Mouse (Mus musculus) T-helper 1 cell (primary cell): ENCODE data around the gene Ms4a14.

ENCODE experiments used
- in situ Hi-C: fragments of 300-600 bp; cut with MboI, MseI; formaldehyde crosslinking; loops from one replicate; pipeline ENCODE4 v1.15.1; 2025; ENCODE audit warnings: high pct_unique_total_duplicates

Ms4a14 gene

DNA sequence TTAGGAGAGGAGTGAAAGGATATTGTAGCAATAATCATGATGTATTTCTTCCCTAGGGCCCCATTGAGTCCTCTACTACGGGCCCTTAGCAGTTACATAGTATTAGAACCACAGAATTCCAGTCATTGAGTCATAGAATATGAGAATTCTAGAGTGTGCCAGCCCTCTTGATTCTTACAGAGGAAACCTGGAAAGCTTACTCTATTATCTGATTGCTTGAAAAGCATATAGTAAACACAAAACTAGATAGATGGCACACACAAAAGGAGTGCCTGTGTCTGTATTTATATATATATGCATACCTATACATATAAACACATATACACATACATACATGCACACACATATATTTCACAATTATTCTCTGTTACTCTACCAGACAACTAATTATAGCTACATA lies at the start of gene Ms4a14:
Gene Ms4a14 (minus strand): TSS at position 101 of the 400 bp plus-strand sequence.
- in situ Hi-C loops, result loop anchor here (25.0 kb wide), 1 partner anchor 652 kb away; no protein-coding TSS in a partner anchor

DNA sequence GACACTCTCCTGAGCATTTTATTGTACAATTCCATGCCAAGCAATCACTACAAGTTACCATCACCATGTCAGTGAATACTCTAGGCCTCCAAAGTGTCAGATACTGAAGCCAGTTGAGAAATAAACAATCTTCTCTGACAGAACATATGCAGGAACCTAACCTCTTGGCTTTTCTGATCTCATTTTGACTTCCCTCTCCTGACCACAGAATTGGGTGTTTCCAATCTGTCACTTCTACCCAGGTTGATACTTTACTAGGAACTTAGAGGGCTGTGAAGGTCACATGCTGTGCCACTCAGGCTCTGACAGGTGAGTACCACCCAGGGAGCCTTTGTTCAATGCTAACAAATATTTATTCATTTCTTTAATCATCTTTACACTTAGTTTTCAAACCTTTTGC lies 47.7 kb upstream of the Ms4a14 start:
- in situ Hi-C loops, result no loop called here

- in situ Hi-C loops, result no loop called here
Observed at GRCm38 (mm10) chr19:11360106-11360505, 45.9 kb upstream of the Ms4a14 start.

DNA sequence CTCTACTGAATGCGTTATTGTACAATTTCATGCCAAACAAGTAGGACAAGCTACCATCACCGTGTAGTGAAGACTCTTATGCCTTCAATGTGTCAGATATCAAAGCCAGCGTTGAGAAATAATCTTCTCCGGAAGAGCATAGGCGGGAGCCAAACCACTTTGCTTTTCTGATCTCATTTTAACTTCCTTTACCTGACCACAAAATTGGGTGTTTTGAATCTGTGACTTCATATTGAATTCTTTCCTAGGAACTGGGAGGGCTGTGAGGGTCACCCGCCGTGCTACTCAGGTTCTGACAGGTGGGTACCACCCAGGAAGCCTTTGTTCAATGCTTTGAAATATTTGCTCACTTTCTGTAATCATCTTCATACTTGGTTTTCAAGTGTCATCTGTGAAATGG lies 41.5 kb upstream of the Ms4a14 start:
- in situ Hi-C loops, result loop anchor here (5.0 kb wide), 1 partner anchor 157 kb away; no protein-coding TSS in a partner anchor

- in situ Hi-C loops, result loop anchor here (5.0 kb wide), 2 partner anchors 255 to 420 kb away; partner anchors contain the start of gene Mrpl16
Observed at GRCm38 (mm10) chr19:11351878-11352277, 37.6 kb upstream of the Ms4a14 start.

- in situ Hi-C loops, result loop anchor here (5.0 kb wide), 2 partner anchors 257 to 422 kb away; partner anchors contain the start of gene Mrpl16
Observed at GRCm38 (mm10) chr19:11349698-11350481, 35.6 kb upstream of the Ms4a14 start.

DNA sequence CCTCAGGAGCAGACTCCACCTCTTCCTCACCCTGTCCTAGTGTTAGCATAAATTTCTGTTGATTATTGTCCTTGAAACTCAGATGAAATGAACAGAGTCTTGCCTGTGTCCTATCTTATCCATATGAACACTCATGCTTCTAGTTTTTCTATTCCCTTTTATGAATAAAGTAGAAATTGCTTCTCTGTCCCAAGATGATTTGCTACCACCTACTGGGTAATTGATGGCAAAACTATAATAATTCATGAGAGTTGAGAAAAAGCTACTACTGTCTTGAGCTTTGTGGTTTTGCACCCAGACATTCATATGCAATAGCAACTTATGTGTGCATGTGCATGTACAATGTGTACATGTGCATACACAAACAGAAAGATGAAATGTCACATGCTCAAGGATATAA lies 29.7 kb upstream of the Ms4a14 start:
- in situ Hi-C loops, result no loop called here

GRCm38 (mm10) chr19:11343147-11343546 lies 28.9 kb upstream of the Ms4a14 start:
- in situ Hi-C loops, result no loop called here

DNA sequence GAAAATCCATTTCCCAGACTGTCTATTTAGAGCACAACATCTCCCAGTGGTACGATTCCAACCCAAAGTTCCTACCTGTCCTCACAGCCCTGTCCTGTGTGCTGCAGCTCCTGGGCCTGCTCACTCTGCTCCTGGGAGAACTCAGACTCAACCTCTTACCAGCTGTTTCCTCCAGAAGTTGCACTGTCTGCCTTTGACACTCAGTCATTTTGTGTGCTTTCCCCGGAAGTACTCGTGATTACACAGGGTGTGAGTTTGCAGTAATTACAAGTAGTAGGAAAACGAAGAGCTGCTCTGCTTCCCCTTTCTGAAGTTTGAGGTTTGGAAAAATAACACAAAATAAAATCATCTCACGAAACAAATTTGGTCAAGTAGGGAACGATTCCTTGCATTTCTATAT lies 21.7 kb upstream of the Ms4a14 start, which contains the start of gene Ms4a7:
Gene Ms4a7 (minus strand): TSS at position 215 of the 400 bp plus-strand sequence.
- in situ Hi-C loops, result no loop called here

DNA sequence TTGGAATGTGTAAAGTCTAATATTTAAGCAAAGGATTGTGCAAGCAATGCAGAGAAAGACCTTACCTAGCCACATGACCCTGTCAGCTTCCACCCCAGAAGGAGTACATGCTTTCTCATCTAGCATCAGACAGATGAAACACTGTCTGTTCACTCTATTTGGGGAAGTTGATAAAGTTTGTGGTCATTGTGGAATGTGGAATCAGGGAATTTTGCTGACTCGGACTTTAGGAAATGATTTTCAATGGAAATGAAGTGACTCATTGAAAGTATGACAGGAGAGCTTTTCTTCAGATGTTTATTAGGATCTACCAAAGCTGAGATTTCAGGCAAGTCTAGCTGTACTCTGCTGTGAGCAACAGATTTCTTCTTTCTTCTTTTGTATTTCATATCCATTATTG lies 6.9 kb upstream of the Ms4a14 start:
- in situ Hi-C loops, result loop anchor here (25.0 kb wide), 1 partner anchor 659 kb away; no protein-coding TSS in a partner anchor

- in situ Hi-C loops, result loop anchor here (25.0 kb wide), 1 partner anchor 654 kb away; no protein-coding TSS in a partner anchor
Observed at GRCm38 (mm10) chr19:11316786-11317185, 2.5 kb upstream of the Ms4a14 start.

DNA sequence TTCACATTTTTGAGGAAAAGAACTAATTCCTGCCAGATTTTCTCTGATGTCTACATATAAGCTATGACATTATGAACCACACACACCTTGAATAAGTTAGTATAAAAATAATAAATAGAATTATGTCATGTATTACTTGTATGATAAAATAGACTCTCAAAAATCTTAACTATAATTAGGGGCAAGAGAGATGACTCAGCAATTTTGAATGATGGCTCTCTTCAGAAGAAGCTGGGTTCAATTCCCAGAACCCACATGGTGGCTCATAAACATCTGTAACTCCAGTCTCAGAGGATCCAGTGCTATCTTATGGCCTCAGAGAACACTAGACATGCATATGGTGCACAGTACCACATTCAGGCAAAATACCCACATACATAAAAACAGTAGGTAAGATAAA lies 5.4 kb downstream of the Ms4a14 start:
- in situ Hi-C loops, result loop anchor here (25.0 kb wide), 1 partner anchor 647 kb away; no protein-coding TSS in a partner anchor

- in situ Hi-C loops, result loop anchor here (10.0 kb wide), 1 partner anchor 1255 kb away; the partner anchor contains the start of gene Fads3
Observed at GRCm38 (mm10) chr19:11299529-11299928, 14.7 kb downstream of the Ms4a14 start.

DNA sequence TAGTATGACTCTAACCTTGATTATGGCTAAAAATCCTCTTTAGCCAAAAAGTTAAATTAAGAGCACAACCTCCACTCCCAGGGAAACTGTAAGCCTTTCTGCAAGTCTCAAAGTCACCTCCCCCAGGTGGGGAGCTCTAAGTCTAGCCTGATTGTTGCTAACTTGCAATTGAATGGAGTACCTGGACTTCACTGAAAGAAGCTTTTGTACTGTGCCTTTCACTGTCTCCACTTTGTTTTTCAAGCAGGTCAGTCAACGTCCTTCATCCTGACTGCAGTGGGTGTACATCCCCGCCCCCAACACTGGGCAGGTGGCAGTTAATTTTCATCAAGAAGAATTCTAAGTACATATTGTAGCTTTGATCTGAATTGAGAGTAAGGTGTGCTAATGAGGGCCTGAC lies 15.3 kb downstream of the Ms4a14 start:
- in situ Hi-C loops, result loop anchor here (10.0 kb wide), 1 partner anchor 1254 kb away; the partner anchor contains the start of gene Fads3

- in situ Hi-C loops, result loop anchor here (5.0 to 10.0 kb wide), 2 partner anchors 101 to 1249 kb away; partner anchors contain the start of gene Fads3
Observed at GRCm38 (mm10) chr19:11293616-11294015, 20.6 kb downstream of the Ms4a14 start.

GRCm38 (mm10) chr19:11292990-11293389 lies 21.3 kb downstream of the Ms4a14 start:
- in situ Hi-C loops, result loop anchor here (5.0 to 10.0 kb wide), 2 partner anchors 101 to 1248 kb away; partner anchors contain the start of gene Fads3

GRCm38 (mm10) chr19:11283773-11284172 lies 30.5 kb downstream of the Ms4a14 start, which contains the start of gene Ms4a5:
Gene Ms4a5 (minus strand): TSS chr19:11283873.
- in situ Hi-C loops, result no loop called here

GRCm38 (mm10) chr19:11280223-11280622 lies 34.0 kb downstream of the Ms4a14 start:
- in situ Hi-C loops, result no loop called here

DNA sequence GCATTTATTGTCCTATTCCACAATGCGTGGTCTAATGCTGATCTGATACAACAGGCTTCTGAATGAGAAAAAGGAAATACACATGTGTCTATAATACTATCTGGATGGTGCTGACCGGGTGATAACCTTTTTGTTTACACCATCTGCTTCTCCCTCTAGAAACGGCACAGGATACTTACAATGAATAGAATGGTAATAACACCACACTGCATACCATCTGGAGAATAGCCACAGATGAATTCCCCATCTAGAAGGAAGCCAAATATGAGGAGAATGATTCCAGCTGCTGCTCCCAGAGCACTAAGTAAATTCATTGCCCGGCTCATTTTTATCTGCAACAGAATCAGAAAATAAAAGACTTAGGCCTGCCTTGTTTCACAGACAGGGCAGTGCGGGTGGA lies 37.8 kb downstream of the Ms4a14 start:
- in situ Hi-C loops, result no loop called here

DNA sequence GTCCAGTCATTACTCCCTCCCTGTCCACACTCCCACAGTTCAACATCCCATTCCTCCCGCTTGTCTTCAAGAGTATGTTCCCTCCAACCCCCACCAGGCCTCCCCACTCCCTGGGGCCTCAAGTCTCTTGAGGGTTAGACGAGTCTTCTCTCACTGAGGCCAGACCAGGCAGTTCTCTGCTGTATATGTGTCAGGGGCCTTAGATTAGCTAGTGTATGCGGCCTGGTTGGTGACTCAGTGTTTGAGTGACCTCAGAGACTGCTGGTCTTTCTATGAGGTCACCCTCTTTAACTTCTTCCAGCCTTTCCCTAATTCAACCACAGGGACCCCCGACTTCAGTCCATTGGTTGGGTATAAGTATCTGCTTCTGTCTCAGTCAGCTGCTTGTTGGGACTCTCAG lies 47.3 kb downstream of the Ms4a14 start:
- in situ Hi-C loops, result no loop called here

DNA sequence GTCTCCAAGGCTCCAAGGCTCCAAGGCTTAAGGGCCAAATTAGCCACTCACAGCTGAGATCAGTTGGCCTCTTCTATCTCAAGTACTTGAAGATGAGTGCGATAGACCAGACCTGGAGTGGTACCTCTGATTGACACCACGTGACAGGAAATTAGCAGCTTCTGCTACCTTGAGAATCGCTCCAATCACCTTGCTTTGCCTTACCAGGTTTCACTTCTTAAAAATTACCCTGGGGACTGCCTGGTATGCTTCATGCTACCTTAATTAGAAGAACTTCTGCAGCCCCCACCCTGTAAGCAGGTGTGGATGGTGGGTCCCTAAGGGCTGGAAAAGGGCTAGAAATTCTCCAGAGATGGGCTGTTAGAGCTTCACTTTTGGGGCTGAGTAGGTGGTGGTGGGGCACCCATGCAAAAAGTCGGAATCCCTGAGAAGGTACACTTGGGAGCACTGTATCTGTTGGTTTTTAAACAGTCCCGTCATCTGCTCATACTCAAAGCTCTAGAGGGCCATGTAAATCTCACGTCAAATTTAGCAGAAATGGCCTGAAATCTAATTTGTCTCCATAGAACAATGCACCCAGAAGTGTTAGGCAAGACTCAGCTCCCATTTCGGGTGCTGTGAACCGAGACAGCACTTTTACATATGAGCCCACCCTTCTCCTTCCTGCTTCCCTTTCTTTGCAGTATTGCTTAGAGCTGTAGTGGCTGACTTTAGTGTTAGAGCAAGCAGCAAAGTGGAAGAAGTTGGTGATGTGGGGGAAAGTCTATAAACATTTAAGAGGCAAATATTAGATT lies 48.0 kb downstream of the Ms4a14 start, which contains the start of gene Ms4a1:
Gene Ms4a1 (minus strand): TSS at position 190 of the 794 bp plus-strand sequence.
- in situ Hi-C loops, result no loop called here
